21 mouse cellular contexts compared by ENCODE assay signal in genomic region chr1:33772106-33772505, GRCm38 (mm10).
"Had no signal": no experiment of that assay in that cellular context is flagged by ENCODE, and none has a peak within 500 bp of the region (broad histone marks: within the 10 kb centered on the region; RNA-seq: fewer than 3 reads in every experiment).

No protein-coding gene starts in this region.

- ATAC-seq: forebrain, embryonic 13.5 days; forebrain, embryonic 14.5 days; forebrain, embryonic 15.5 days; forebrain, embryonic 16.5 days; forebrain, postnatal 0 days had no signal

- DNase-seq: cerebellum, adult 2 months; cerebellum, adult 8-10 months; cerebellum, adult 9-10 months; cerebellum, adult 9-11 months; cerebellum, postnatal 10 days; cerebellum, postnatal 14 days; cerebellum, postnatal 25 days; cerebellum, postnatal 36 days; embryo, embryonic 11 days; forebrain, postnatal 0 days; gastrocnemius, adult 2 months; gastrocnemius, postnatal 10 days; gastrocnemius, postnatal 14 days; gastrocnemius, postnatal 25 days; gastrocnemius, postnatal 36 days; heart, adult 18-20 months; heart, adult 2 months had no signal
